Mouse (Mus musculus) olfactory bulb, adult 2 months (tissue): Measurements from ENCODE around the gene Plagl2.

Experiments
- CTCF ChIP-seq: fragments of 200-500 bp; IDR thresholded peaks from 2 replicates; pipeline ENCODE4 v1.5.1; 2012; ENCODE audit warnings: low read depth, mild to moderate bottlenecking, low read length, moderate library complexity; ENCODE audit not compliant: insufficient read depth
- POLR2A ChIP-seq: fragments of 200-500 bp; IDR thresholded peaks from 2 replicates; pipeline ENCODE4 v1.6.1; 2012; ENCODE audit warnings: mild to moderate bottlenecking, low read depth, low read length, moderate library complexity; ENCODE audit not compliant: insufficient read depth

DNA sequence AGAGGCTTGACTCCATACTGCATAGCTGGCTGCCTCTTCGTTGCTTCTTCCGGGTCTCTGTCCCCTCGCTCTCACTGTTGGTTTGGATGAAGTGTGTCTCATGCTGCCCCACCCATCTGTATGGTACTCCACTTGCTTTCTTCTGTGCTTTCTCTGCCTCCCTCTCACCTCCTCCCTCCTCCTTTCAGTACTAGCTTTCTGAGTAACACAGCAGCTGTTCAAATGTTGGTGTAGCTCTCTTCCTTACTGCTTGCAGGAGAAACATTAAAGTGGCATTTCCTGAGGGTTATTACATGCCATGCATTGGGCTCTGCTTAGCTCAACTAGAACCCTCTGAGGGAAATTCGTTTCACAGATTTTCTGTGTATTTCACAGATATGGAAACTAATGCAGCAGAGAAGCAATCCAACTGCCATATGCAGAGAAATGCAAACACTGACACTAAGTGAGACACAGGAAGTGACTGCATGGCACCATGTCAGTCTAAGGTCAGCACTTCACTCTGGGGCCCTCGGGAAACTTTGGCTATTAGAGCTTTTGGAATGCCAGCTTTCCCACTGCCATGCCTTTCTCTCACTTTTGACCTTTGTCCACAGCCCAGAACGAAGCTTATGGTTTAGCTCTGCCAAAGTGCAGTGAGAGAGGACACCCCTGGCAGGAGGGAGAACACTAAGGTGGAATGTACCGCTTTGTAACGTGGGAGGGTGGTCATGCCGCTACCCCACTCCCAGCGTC is 61.9 kb downstream of the Plagl2 start:
- TF ChIP-seq CTCF: no peak
- TF ChIP-seq POLR2A: no peak
